Mouse (Mus musculus) midbrain, embryonic 10.5 days (tissue): ENCODE data around the gene Rtl6. TPM values are rescaled to one million over a fixed set of nuclear protein-coding genes. Genes with fewer than 3 reads are reported as not detected.
A peak's percentile ranks its signal among the peaks of the same experiment; 100 is the strongest.

Experiments
- DNase-seq: peaks from one replicate; pipeline ENCODE4 v3.0.0-alpha.2; 2017; ENCODE audit warnings: low spot score
- H3K27ac ChIP-seq: fragments of 300-500 bp; sonication (generic); replicated peaks from 2 replicates; pipeline ENCODE4 v1.5.1; 2016; ENCODE audit warnings: mild to moderate bottlenecking
- H3K27me3 ChIP-seq: fragments of 300-500 bp; sonication (generic); 2 replicates; pipeline ENCODE4 v1.6.1; 2016; ENCODE audit warnings: low read depth, mild to moderate bottlenecking; ENCODE audit not compliant: poor library complexity, severe bottlenecking
- H3K36me3 ChIP-seq: fragments of 300-500 bp; sonication (generic); 2 replicates; pipeline ENCODE4 v1.6.1; 2016; ENCODE audit warnings: mild to moderate bottlenecking, moderate library complexity
- H3K4me1 ChIP-seq: fragments of 300-500 bp; sonication (generic); 2 replicates; pipeline ENCODE4 v1.6.1; 2016
- H3K4me3 ChIP-seq: fragments of 300-500 bp; sonication (generic); 2 replicates; pipeline ENCODE4 v1.5.1; 2016; ENCODE audit warnings: mild to moderate bottlenecking, moderate library complexity
- H3K9me3 ChIP-seq: fragments of 300-500 bp; sonication (generic); replicated peaks from 2 replicates; pipeline ENCODE4 v1.6.1; 2016; ENCODE audit warnings: mild to moderate bottlenecking
- WGBS: fragments of 180-500 bp; shearing (Covaris S2); methylation state at CpG from one replicate; pipeline ENCODE4 v1.1.7; 2016; 5-methylcytosine and 5-hydroxymethylcytosine counted together
- polyA plus RNA-seq: library from polyadenylated mRNA; unstranded; fragments of >200 nt; fragmentation: Nextera tagmentation; extraction: Ambion mirVana; gene quantifications from 2 replicates; pipeline ENCODE4 v1.2.1, GENCODE M21; 2016

The Rtl6 gene
- polyA plus RNA-seq, 1 experiment from 2014 or later = 27.4 TPM

- no peaks in the 10 kb centered on the region for H3K9me3 ChIP-seq
- no peak overlapping the region for H3K27ac ChIP-seq
- H3K36me3 ChIP-seq = no peaks in the 10 kb centered on the region
- DNase-seq = no peak
- 0 out of 2 replicates have a peak, but pooled peaks cover 4% of the 10 kb centered on the region for H3K4me1 ChIP-seq
- no peak overlapping the region for H3K4me3 ChIP-seq
- no peaks in the 10 kb centered on the region for H3K27me3 ChIP-seq
- WGBS = 50% methylated on average over 4 of the region's 4 CpGs
Measured at GRCm38 (mm10) chr15:84577019-84577418, 19.4 kb upstream of the Rtl6 start.

- Histone ChIP-seq H3K36me3 (no peaks in the 10 kb centered on the region), H3K27me3 (peaks cover 3% of the 10 kb centered on the region; the same call in 1 of the 2 replicates), H3K9me3 (0 out of 2 replicates have a peak, but pooled peaks cover 3% of the 10 kb centered on the region), H3K4me3 (no peak overlapping the region), H3K27ac (no peak overlapping the region), H3K4me1 (no peaks in the 10 kb centered on the region)
- 73% methylated on average over 17 of the region's 17 CpGs for WGBS
- no peak for DNase-seq
Measured at GRCm38 (mm10) chr15:84566568-84567110, 9.0 kb upstream of the Rtl6 start.

- WGBS = 86% methylated on average over 2 of the region's 2 CpGs
- DNase-seq = no peak
- Histone ChIP-seq H3K9me3 (peaks cover 5% of the 10 kb centered on the region), H3K27ac (no peak overlapping the region), H3K27me3 (peaks cover 22% of the 10 kb centered on the region), H3K36me3 (peaks cover 4% of the 10 kb centered on the region), H3K4me1 (peaks cover 15% of the 10 kb centered on the region), H3K4me3 (no peak overlapping the region)
Measured at GRCm38 (mm10) chr15:84561501-84561900, 3.9 kb upstream of the Rtl6 start.

- H3K27ac ChIP-seq = peak overlapping the region; percentile 97
- 96% methylated on average over 17 of the region's 17 CpGs for WGBS
- H3K36me3 ChIP-seq = peaks cover 36% of the 10 kb centered on the region
- DNase-seq = no peak
- peaks cover 19% of the 10 kb centered on the region for H3K27me3 ChIP-seq
- peaks cover 43% of the 10 kb centered on the region for H3K4me1 ChIP-seq
- peak overlapping the region; percentile 73 for H3K4me3 ChIP-seq
- peaks cover 11% of the 10 kb centered on the region for H3K9me3 ChIP-seq
Measured at GRCm38 (mm10) chr15:84556674-84557073, 949 bp downstream of the Rtl6 start.

- peaks cover 28% of the 10 kb centered on the region for H3K4me1 ChIP-seq
- WGBS = 86% methylated on average over 4 of the region's 4 CpGs
Measured at GRCm38 (mm10) chr15:84551065-84551464, 6.6 kb downstream of the Rtl6 start.

GRCm38 (mm10) chr15:84549291-84549797 lies 8.3 kb downstream of the Rtl6 start:
- Histone ChIP-seq H3K36me3 (peaks cover 10% of the 10 kb centered on the region), H3K4me1 (peaks cover 17% of the 10 kb centered on the region; the same call in 1 of the 2 replicates), H3K4me3 (no peak overlapping the region), H3K9me3 (no peaks in the 10 kb centered on the region; the same call in 1 of the 2 replicates), H3K27ac (no peak overlapping the region), H3K27me3 (no peaks in the 10 kb centered on the region)
- DNase-seq = no peak
- WGBS = 91% methylated on average over 6 of the region's 6 CpGs

More at GRCm38 (mm10) chr15:84551065-84551464, 6.6 kb downstream of the Rtl6 start:
- no peak overlapping the region for H3K27ac ChIP-seq
- H3K27me3 ChIP-seq = no peaks in the 10 kb centered on the region
- H3K36me3 ChIP-seq = peaks cover 27% of the 10 kb centered on the region
- H3K4me3 ChIP-seq = no peak overlapping the region
- DNase-seq = no peak
- H3K9me3 ChIP-seq = peaks cover 2% of the 10 kb centered on the region

- DNase-seq = no peak
- Histone ChIP-seq H3K36me3 (no peaks in the 10 kb centered on the region), H3K27ac (no peak overlapping the region), H3K9me3 (no peaks in the 10 kb centered on the region; the same call in 1 of the 2 replicates), H3K4me1 (peaks cover 14% of the 10 kb centered on the region), H3K4me3 (no peak overlapping the region), H3K27me3 (no peaks in the 10 kb centered on the region)
- 96% methylated on average over 3 of the region's 3 CpGs for WGBS
Measured at GRCm38 (mm10) chr15:84546028-84546427, 11.6 kb downstream of the Rtl6 start.

- Histone ChIP-seq H3K27ac (no peak overlapping the region), H3K4me3 (no peak overlapping the region), H3K36me3 (no peaks in the 10 kb centered on the region), H3K9me3 (peaks cover 5% of the 10 kb centered on the region; the same call in 1 of the 2 replicates), H3K27me3 (no peaks in the 10 kb centered on the region), H3K4me1 (peaks cover 13% of the 10 kb centered on the region)
- DNase-seq = no peak
- WGBS = 65% methylated on average over 5 of the region's 5 CpGs
Measured at GRCm38 (mm10) chr15:84541175-84541574, 16.4 kb downstream of the Rtl6 start.

- H3K27ac ChIP-seq = no peak overlapping the region
- no peaks in the 10 kb centered on the region for H3K27me3 ChIP-seq
- H3K4me1 ChIP-seq = peaks cover 8% of the 10 kb centered on the region; the same call in 1 of the 2 replicates
- DNase-seq = no peak
- H3K4me3 ChIP-seq = no peak overlapping the region
- H3K9me3 ChIP-seq = peaks cover 19% of the 10 kb centered on the region; the same call in 1 of the 2 replicates
- WGBS = 84% methylated on average over 15 of the region's 15 CpGs
- H3K36me3 ChIP-seq = no peaks in the 10 kb centered on the region
Measured at GRCm38 (mm10) chr15:84538974-84539588, 18.5 kb downstream of the Rtl6 start.

DNA sequence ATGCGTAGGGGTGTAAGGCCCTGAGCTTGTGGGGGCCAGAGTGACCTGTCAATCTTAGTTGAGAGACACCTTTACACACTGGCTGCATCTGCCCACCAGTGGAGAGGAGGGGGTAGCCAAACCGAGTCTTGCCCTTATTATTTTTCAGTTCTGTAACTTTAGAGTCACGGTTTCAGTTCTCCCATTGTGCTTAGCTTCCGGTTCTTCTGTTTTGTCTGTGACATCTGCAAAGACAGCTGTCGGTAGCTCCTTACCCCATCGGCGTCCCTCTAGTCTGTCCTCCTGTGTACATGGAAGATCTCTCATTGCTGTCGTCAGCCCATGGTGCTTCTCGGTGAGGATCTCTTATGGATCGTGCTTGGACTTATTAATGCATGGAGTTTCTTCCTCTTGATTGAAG lies 20.5 kb downstream of the Rtl6 start:
- 93% methylated on average over 10 of the region's 10 CpGs for WGBS
- DNase-seq = no peak
- peaks cover 19% of the 10 kb centered on the region; the same call in 1 of the 2 replicates for H3K9me3 ChIP-seq
- H3K27ac ChIP-seq = no peak overlapping the region
- no peak overlapping the region for H3K4me3 ChIP-seq
- H3K27me3 ChIP-seq = no peaks in the 10 kb centered on the region; the same call in 1 of the 2 replicates
- peaks cover 13% of the 10 kb centered on the region for H3K4me1 ChIP-seq
- H3K36me3 ChIP-seq = no peaks in the 10 kb centered on the region

- H3K4me3 ChIP-seq = no peak overlapping the region
- peaks cover 19% of the 10 kb centered on the region; the same call in 1 of the 2 replicates for H3K9me3 ChIP-seq
- H3K36me3 ChIP-seq = no peaks in the 10 kb centered on the region
- WGBS = 94% methylated on average over 9 of the region's 9 CpGs
- H3K27me3 ChIP-seq = no peaks in the 10 kb centered on the region; the same call in 1 of the 2 replicates
- no peak overlapping the region for H3K27ac ChIP-seq
- peaks cover 10% of the 10 kb centered on the region for H3K4me1 ChIP-seq
- no peak for DNase-seq
Measured at GRCm38 (mm10) chr15:84536611-84537010, 21.0 kb downstream of the Rtl6 start.

GRCm38 (mm10) chr15:84535953-84536352 lies 21.7 kb downstream of the Rtl6 start:
- Histone ChIP-seq H3K4me3 (no peak overlapping the region), H3K27ac (no peak overlapping the region), H3K4me1 (peaks cover 9% of the 10 kb centered on the region), H3K9me3 (peaks cover 19% of the 10 kb centered on the region; the same call in 1 of the 2 replicates), H3K36me3 (no peaks in the 10 kb centered on the region), H3K27me3 (no peaks in the 10 kb centered on the region; the same call in 1 of the 2 replicates)
- 97% methylated on average over 2 of the region's 2 CpGs for WGBS
- DNase-seq = no peak

GRCm38 (mm10) chr15:84532211-84532610 lies 25.4 kb downstream of the Rtl6 start:
- 0 out of 2 replicates have a peak overlapping the region, but pooled peaks have one; percentile 0 for H3K27ac ChIP-seq
- peaks cover 27% of the 10 kb centered on the region for H3K4me1 ChIP-seq
- no peaks in the 10 kb centered on the region for H3K36me3 ChIP-seq
- DNase-seq = no peak
- H3K27me3 ChIP-seq = peaks cover 4% of the 10 kb centered on the region; the same call in 1 of the 2 replicates
- H3K9me3 ChIP-seq = peaks cover 19% of the 10 kb centered on the region; the same call in 1 of the 2 replicates
- WGBS = 71% methylated on average over 2 of the region's 2 CpGs
- H3K4me3 ChIP-seq = no peak overlapping the region
